28 mouse cellular contexts compared by ENCODE assay signal in genomic region chr19:26979322-26979721, GRCm38 (mm10).
DNase-seq lines count a peak whose midpoint lies in the region; ATAC-seq and TF ChIP-seq lines count a peak whose summit lies in the region.
"Had no signal": no experiment of that assay in that cellular context is flagged by ENCODE, and none has a peak within 500 bp of the region (broad histone marks: within the 10 kb centered on the region; RNA-seq: fewer than 3 reads in every experiment).

No protein-coding gene starts in this region.

- H3K36me3 ChIP-seq in forebrain, postnatal 0 days (ENCODE audit: insufficient read depth) = no peaks in the 10 kb centered on the region
- no peaks in the 10 kb centered on the region for H3K36me3 ChIP-seq in forebrain, embryonic 12.5 days (replicated peaks)
- H3K36me3 ChIP-seq in intestine, postnatal 0 days (ENCODE audit: control insufficient read depth, insufficient read depth) = no peaks in the 10 kb centered on the region
- no peaks in the 10 kb centered on the region for H3K36me3 ChIP-seq in intestine, embryonic 16.5 days (ENCODE audit: control insufficient read depth, insufficient read depth, low read length)
- H3K36me3 ChIP-seq: embryonic facial prominence, embryonic 13.5 days; embryonic facial prominence, embryonic 15.5 days; forebrain, embryonic 10.5 days; forebrain, embryonic 15.5 days; G1E had no signal

- H3K4me2 ChIP-seq in forebrain, postnatal 0 days (ENCODE audit: low read depth) = no peak overlapping the region
- H3K4me2 ChIP-seq in forebrain, embryonic 12.5 days = no peak overlapping the region
- H3K4me2 ChIP-seq in intestine, postnatal 0 days (replicated peaks; ENCODE audit: low read depth) = no peak overlapping the region
- H3K4me2 ChIP-seq in intestine, embryonic 16.5 days (ENCODE audit: low read depth, low read length) = no peak overlapping the region
- H3K4me2 ChIP-seq: embryonic facial prominence, embryonic 13.5 days; embryonic facial prominence, embryonic 15.5 days; forebrain, embryonic 13.5 days; forebrain, embryonic 15.5 days had no signal

- H3K27ac ChIP-seq in forebrain, postnatal 0 days (ENCODE audit: low read depth, low read length) = no peak overlapping the region
- H3K27ac ChIP-seq in forebrain, embryonic 12.5 days = no peak overlapping the region
- no peak overlapping the region for H3K27ac ChIP-seq in intestine, postnatal 0 days (ENCODE audit: low read depth, low read length)
- no peak overlapping the region for H3K27ac ChIP-seq in intestine, embryonic 16.5 days (ENCODE audit: low read length)
- H3K27ac ChIP-seq: embryonic facial prominence, embryonic 13.5 days; embryonic facial prominence, embryonic 15.5 days; forebrain, embryonic 10.5 days; forebrain, embryonic 13.5 days; forebrain, embryonic 15.5 days had no signal

- peaks cover 4% of the 10 kb centered on the region; the same call in 1 of the 2 replicates for H3K4me1 ChIP-seq in forebrain, postnatal 0 days (ENCODE audit: insufficient read depth)
- H3K4me1 ChIP-seq in forebrain, embryonic 12.5 days = peaks cover 23% of the 10 kb centered on the region
- H3K4me1 ChIP-seq in intestine, postnatal 0 days (replicated peaks; ENCODE audit: control insufficient read depth, insufficient read depth, low read length) = no peaks in the 10 kb centered on the region
- no peaks in the 10 kb centered on the region for H3K4me1 ChIP-seq in intestine, embryonic 16.5 days (ENCODE audit: control insufficient read depth, insufficient read depth, low read length)
- H3K4me1 ChIP-seq: embryonic facial prominence, embryonic 15.5 days had no signal

- 0 out of 2 replicates have a peak, but pooled peaks have one; percentile 25 for ATAC-seq in forebrain, postnatal 0 days
- no peak for ATAC-seq in forebrain, embryonic 12.5 days (ENCODE audit: low FRiP score)
- 0 out of 2 replicates have a peak, but pooled peaks have one; percentile 19 for ATAC-seq in intestine, postnatal 0 days
- ATAC-seq in intestine, embryonic 16.5 days = no peak
- ATAC-seq: activated CD4-positive, CD25-positive, alpha-beta regulatory T cell, adult 4 months; CD4-positive, CD25-positive, alpha-beta regulatory T cell, adult 4 months; forebrain, embryonic 13.5 days; forebrain, embryonic 15.5 days; Patski had no signal

- no peak overlapping the region for H3K4me3 ChIP-seq in forebrain, postnatal 0 days (ENCODE audit: low read depth, low read length)
- H3K4me3 ChIP-seq in forebrain, embryonic 12.5 days (replicated peaks) = no peak overlapping the region
- H3K4me3 ChIP-seq in intestine, postnatal 0 days (ENCODE audit: low read depth, low read length) = no peak overlapping the region
- no peak overlapping the region for H3K4me3 ChIP-seq in intestine, embryonic 16.5 days (ENCODE audit: low read length)
- H3K4me3 ChIP-seq: embryonic facial prominence, embryonic 13.5 days; embryonic facial prominence, embryonic 15.5 days; erythroblast, embryonic 14.5 days; forebrain, embryonic 10.5 days; forebrain, embryonic 13.5 days; forebrain, embryonic 15.5 days had no signal

- 65% methylated on average over 2 of the region's 2 CpGs for WGBS in forebrain, postnatal 0 days
- 84% methylated on average over 2 of the region's 2 CpGs for WGBS in forebrain, embryonic 12.5 days
- 72% methylated on average over 2 of the region's 2 CpGs for WGBS in intestine, postnatal 0 days
- 72% methylated on average over 2 of the region's 2 CpGs for WGBS in intestine, embryonic 16.5 days

- no peak overlapping the region for H3K9ac ChIP-seq in forebrain, postnatal 0 days
- no peak overlapping the region for H3K9ac ChIP-seq in forebrain, embryonic 12.5 days
- H3K9ac ChIP-seq in intestine, postnatal 0 days (ENCODE audit: low read depth, low read length) = no peak overlapping the region
- H3K9ac ChIP-seq in intestine, embryonic 16.5 days (ENCODE audit: low read depth, low read length) = no peak overlapping the region
- H3K9ac ChIP-seq: embryonic facial prominence, embryonic 13.5 days; embryonic facial prominence, embryonic 15.5 days; forebrain, embryonic 13.5 days; forebrain, embryonic 15.5 days had no signal

- no peak for TF ChIP-seq CTCF in forebrain, postnatal 0 days (IDR thresholded peaks at IDR 0.05; ENCODE audit: low read depth)
- no peak for TF ChIP-seq CTCF in intestine, postnatal 0 days (IDR thresholded peaks at IDR 0.05; ENCODE audit: low read depth)

- no peaks in the 10 kb centered on the region for H3K9me3 ChIP-seq in forebrain, postnatal 0 days (ENCODE audit: low read length)
- 0 out of 2 replicates have a peak, but pooled peaks cover 3% of the 10 kb centered on the region for H3K9me3 ChIP-seq in forebrain, embryonic 12.5 days
- no peaks in the 10 kb centered on the region for H3K9me3 ChIP-seq in intestine, postnatal 0 days (ENCODE audit: control insufficient read depth)
- no peaks in the 10 kb centered on the region for H3K9me3 ChIP-seq in intestine, embryonic 16.5 days (ENCODE audit: control insufficient read depth, low read length)
- H3K9me3 ChIP-seq: embryonic facial prominence, embryonic 13.5 days; embryonic facial prominence, embryonic 15.5 days; forebrain, embryonic 10.5 days; forebrain, embryonic 13.5 days; forebrain, embryonic 15.5 days had no signal

- no peaks in the 10 kb centered on the region for H3K27me3 ChIP-seq in forebrain, postnatal 0 days (ENCODE audit: insufficient read depth, low read length)
- H3K27me3 ChIP-seq in forebrain, embryonic 12.5 days = no peaks in the 10 kb centered on the region
- H3K27me3 ChIP-seq in intestine, postnatal 0 days (replicated peaks; ENCODE audit: control insufficient read depth, insufficient read depth, low read length) = no peaks in the 10 kb centered on the region
- H3K27me3 ChIP-seq in intestine, embryonic 16.5 days (replicated peaks; ENCODE audit: control insufficient read depth, insufficient read depth, low read length) = no peaks in the 10 kb centered on the region
- H3K27me3 ChIP-seq: CH12.LX; embryonic facial prominence, embryonic 13.5 days; embryonic facial prominence, embryonic 15.5 days; forebrain, embryonic 13.5 days; forebrain, embryonic 15.5 days; Patski had no signal

- no peak for DNase-seq in forebrain, postnatal 0 days
- peak; percentile 8 for DNase-seq in retina, postnatal 1 day
- DNase-seq in retina, embryonic 14.5 days (ENCODE audit: low spot score) = no peak
- DNase-seq: adrenal gland, adult 8-10 months; adrenal gland, postnatal 14 days; adrenal gland, postnatal 36 days; B cell, adult 2 months; cerebellum, adult 11 months; cerebellum, adult 18-20 months; cerebellum, adult 8-10 months; cerebellum, adult 9-11 months; cerebellum, postnatal 14 days; cerebellum, postnatal 36 days; embryo, embryonic 11 days had no signal

Comparison
In these comparisons a context has a peak if more than half of its experiments do, and no peak if none do; other contexts are left out.
1. ATAC-seq: peak in forebrain, postnatal 0 days (single experiment) and intestine, postnatal 0 days (single experiment); none in forebrain, embryonic 12.5 days (single experiment) and intestine, embryonic 16.5 days (single experiment).